Mouse (Mus musculus): ENCODE measurements around the gene Dnajc4.

DNA sequence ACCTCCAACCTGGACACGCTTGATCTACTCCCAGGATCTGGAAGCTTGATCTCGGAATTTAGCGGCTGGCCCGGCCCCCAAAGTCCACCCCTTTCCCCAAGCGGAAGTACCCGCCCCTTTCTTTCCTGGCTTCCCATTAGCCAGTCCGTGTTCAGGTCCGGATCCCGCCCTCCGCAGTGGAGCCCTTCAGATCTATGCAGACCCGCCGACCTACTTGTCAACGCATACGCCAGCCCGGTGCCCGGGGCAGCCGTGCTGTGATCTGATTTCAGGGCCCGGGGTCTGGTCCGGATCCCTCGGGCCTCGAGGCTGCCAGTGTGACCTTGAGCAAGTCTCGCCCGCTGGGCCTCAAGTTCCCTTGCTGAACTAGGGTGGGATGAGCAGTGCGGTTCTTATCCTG is 3.6 kb upstream of the Dnajc4 start, which contains the start of the genes Nudt22 and Trpt1:
- TF ChIP-seq CTCF (IDR thresholded peaks at IDR 0.05; ENCODE audit: extremely low read depth, insufficient read depth, insufficient read length, insufficient replicate concordance) (no peak), POLR2A (IDR thresholded peaks at IDR 0.05; ENCODE audit: low read depth, low read length) (no peak)
